Mouse (Mus musculus): ENCODE data around the gene Pik3r3. TPM values are rescaled to one million over a fixed set of nuclear protein-coding genes. Genes with fewer than 3 reads are reported as not detected.

Pik3r3 gene
- polyA plus RNA-seq (2015; fragmentation: Nextera tagmentation; extraction: Ambion mirVana) = 27.4 and 29.7 TPM in 2 replicates

DNA sequence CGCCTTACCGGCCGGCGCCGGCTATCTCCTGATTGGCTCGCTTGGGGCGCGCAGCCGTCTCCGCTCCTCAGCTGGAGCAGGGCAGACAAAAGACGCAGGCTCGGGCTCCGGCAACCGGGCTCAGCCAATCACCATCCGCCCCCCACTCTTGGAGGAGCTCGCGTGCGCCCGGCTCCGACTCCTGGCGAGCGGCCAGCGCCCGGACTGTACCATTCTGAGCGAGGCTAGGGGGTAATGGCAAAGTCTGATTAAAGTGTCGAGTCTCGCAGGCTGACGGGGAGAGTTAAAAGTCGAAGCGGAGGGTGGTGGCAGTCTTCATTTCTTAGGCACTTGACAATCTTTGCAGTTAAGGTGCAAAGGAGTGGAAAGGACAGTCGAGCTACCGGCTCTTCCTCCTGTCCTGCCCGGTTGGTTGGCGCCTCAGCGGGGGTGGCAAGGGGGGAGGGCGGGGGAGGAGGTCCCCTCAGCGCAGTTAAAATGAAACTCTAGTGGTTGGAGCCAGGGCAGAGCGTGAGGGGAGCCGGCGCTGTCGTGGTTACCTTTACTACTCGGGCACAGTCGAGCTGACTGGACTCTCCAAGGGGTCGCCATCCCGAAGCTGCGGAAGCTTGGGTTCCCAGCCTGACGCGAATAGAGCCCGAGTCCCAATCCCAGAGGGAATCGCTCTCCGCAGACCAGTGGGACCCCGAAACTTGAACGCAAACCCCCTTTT lies at the start of gene Pik3r3:
Gene Pik3r3 (plus strand): TSS at position 479 of the 712 bp plus-strand sequence.

GRCm38 (mm10) chr4:116173072-116173471 lies 48.3 kb upstream of the Pik3r3 start, which contains the start of the genes 1700042G07Rik and Gm49337:
Gene 1700042G07Rik, plus strand, starts transcription at chr4:116173372.
Gene Gm49337, plus strand, starts transcription at chr4:116173384.

Other genes starting within 250 kb of the Pik3r3 start
- 20.8 and 23.0 TPM in 2 replicates for gene Faah, start 203.7 kb upstream of the Pik3r3 start, polyA plus RNA-seq (2015; fragmentation: Nextera tagmentation; extraction: Ambion mirVana)
- gene Nsun4, start 167.7 kb upstream of the Pik3r3 start, polyA plus RNA-seq (2015; fragmentation: Nextera tagmentation; extraction: Ambion mirVana) = 10.6 TPM in 2 replicates
- 626 and 669 TPM in 2 replicates for gene Uqcrh, start 146.5 kb upstream of the Pik3r3 start, polyA plus RNA-seq (2015; fragmentation: Nextera tagmentation; extraction: Ambion mirVana)
- 59.8 and 62.6 TPM in 2 replicates for gene Lrrc41, start 146.3 kb upstream of the Pik3r3 start, polyA plus RNA-seq (2015; fragmentation: Nextera tagmentation; extraction: Ambion mirVana)
- gene Rad54l, start 97.9 kb upstream of the Pik3r3 start, polyA plus RNA-seq (2015; fragmentation: Nextera tagmentation; extraction: Ambion mirVana) = 3.0 and 3.4 TPM in 2 replicates
- 63.2 and 71.4 TPM in 2 replicates for gene Pomgnt1, start 97.8 kb upstream of the Pik3r3 start, polyA plus RNA-seq (2015; fragmentation: Nextera tagmentation; extraction: Ambion mirVana)
- gene Lurap1, start 70.3 kb upstream of the Pik3r3 start, polyA plus RNA-seq (2015; fragmentation: Nextera tagmentation; extraction: Ambion mirVana) = 5.2 and 6.1 TPM in 2 replicates
- gene Tspan1, start 54.0 kb upstream of the Pik3r3 start, polyA plus RNA-seq (2015; fragmentation: Nextera tagmentation; extraction: Ambion mirVana) = 0.43 TPM in 1 of 2 replicates, not detected in the other
- not detected in 2 replicates for gene 1700042G07Rik, start 48.2 kb upstream of the Pik3r3 start, polyA plus RNA-seq (2015; fragmentation: Nextera tagmentation; extraction: Ambion mirVana)
- gene Gm49337, start 48.2 kb upstream of the Pik3r3 start, polyA plus RNA-seq (2015; fragmentation: Nextera tagmentation; extraction: Ambion mirVana) = not detected in 2 replicates
- 23.3 and 23.8 TPM in 2 replicates for gene Mast2, start 242.6 kb downstream of the Pik3r3 start, polyA plus RNA-seq (2015; fragmentation: Nextera tagmentation; extraction: Ambion mirVana)

Measured in neural tube, postnatal 0 days (tissue).